Mouse (Mus musculus) regulatory T cell (primary cell): Measurements from ENCODE around the gene Otof.

Source experiments
- in situ Hi-C: fragments of 300-600 bp; cut with MboI, MseI; formaldehyde crosslinking; loops from one replicate; pipeline ENCODE4 v1.15.1; 2025; ENCODE audit warnings: high pct_unique_total_duplicates

Gene Otof

DNA sequence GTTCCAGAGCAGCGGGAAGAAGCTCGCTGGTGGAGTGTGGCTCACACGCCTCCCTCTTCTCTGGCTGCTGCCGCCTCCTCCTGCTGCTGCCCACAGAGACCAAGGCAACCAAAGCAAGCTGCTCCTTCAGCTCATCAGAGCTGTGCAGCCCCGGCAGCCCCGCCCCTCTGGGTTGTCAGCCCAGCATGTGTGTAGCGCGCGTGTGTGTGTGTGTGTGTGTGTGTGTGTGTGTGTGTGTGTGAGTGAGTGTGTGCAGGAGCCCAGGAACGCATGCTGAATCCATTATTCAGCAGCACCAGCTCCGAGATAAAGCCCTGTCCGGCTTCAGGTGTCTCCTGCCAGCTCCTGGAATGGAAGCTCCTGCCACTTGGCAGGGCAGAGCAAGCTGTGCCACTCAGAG, at the start of gene Otof:
Otof (minus strand) TSS at position 112 of the 400 bp plus-strand sequence.
- in situ Hi-C loops: no loop called here

DNA sequence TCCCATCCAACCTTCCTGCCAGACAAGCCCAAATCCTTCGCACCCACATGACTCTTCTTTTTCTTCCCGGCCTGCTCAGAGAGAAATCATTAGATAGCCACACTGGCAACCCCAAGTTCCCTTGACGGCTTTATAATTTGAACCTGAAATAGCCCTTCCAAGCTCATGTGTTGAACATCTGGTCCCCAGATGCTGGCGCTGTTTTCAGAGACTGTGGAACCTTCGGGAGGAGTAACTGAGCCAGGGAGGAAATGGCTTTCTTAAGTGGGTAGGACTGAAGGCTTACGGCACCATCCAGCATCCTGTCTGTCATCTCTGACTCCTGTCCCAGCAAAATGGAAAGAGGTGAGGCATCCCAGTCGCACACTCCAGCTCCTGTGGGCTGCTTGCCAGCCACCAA, 35.6 kb upstream of the Otof start:
- in situ Hi-C loops: no loop called here

DNA sequence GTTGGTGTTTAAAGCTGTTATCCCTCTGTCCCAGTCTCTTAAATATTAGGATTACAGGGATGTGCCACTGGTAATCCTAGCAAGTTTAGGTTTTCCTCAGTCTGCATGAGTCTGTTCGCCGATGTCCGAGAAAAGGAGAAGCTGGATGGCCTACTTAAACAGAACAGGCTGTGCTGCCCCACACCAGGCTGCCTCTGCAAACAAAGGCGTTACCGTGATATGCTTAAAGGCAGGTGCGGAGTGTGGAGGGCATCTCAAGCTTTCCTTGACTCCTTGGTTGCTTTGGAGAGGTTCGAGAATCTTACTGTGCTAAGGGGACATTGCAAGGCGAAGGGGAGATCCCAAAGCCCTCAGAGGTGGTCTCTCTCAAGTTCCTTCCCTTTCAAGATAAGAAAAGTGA, 35.1 kb upstream of the Otof start:
- in situ Hi-C loops: no loop called here

DNA sequence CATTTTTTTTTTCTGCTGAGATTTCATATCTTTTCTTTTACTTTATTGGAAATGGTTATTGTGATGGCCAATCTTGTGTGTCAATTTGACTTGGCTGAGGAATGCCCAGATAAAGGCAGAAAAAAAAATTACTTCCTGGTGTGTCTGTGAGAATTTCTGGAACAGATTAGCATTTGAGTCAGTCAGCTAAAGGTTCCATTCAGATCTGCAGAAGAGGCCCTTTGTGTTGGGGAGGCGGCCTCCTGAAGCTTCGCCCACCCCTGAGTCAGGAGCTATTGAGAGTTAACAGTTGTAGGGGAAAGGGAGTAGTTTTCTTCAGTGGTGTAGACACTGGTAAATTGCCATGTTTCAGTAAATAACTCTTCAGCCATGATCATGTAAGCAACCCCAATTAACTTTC, 33.6 kb upstream of the Otof start:
- in situ Hi-C loops: no loop called here

DNA sequence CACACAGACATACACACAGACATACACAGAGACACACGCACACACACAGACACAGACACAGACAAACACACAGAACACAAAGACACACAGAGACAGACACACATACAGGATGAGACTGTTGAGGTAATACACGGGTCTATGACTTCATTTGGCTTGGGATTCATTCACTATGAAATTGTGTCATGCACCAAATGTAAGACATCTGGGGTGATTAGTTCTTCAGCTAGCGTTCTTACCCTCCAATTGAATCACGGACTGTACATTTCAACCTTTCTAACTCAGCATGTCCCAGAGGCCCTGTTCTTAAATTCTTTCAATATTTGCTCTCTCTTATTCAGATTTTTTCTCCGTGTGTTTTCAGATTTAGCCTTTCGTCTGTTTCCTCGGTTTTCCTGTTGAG, 32.9 kb upstream of the Otof start:
- in situ Hi-C loops: no loop called here

DNA sequence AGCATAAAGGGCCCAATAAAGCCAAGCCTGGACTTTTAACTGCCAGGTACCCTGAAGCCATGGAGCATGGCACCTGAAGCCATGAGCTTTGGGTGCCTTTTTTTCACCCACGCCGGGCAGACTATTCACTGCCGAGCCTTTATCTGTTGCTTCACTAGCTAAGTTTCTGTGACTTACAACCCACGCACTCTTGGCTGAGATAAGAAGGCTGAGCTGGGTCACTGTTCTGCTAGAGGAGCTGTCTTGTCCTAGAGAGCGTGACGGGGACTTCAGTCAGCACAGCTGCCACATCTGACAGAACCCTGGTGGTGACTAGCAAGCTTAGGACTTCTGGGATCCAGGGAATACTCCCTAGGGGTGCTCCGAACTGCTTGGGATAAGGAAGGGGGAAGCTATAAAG, 32.0 kb upstream of the Otof start:
- in situ Hi-C loops: no loop called here

DNA sequence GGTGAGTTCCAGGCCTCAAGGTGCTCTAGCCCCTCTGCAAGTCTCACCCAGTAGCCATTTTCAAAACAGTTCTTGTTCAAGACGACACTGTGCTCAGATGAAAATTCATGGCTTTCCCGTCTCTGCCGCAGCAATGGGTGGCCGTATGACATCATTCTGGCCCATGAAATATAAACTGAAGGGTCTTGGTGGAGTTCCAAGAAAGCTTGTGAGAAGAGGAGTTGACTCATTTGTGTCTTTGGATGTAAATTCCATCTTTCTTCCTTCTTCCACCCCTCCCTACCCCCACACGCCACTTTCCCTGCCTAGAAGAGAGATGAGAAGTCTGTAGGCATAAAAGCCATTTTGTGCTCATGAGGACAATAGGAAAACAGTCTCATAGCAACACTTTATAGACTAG, 29.1 kb upstream of the Otof start:
- in situ Hi-C loops: no loop called here

DNA sequence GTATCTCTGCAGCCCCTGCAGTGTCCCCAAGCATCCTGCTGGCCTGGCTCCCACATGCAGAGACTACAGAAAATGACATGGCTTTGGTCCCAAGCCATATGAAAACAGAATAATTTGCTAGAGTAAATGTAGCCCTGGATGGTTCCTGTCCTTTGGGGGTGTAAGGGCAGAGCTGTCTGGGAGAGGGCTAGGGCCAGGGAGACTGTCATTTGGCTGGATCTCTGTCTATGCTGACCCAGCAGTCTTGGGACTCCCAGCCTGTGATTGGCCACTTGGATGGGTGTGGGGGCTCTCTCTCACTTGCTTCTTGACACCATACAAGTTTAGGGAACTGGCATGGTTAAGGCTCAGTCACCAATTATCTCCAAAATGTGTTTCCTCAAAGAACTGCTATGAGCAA, 28.5 kb upstream of the Otof start:
- in situ Hi-C loops: no loop called here

DNA sequence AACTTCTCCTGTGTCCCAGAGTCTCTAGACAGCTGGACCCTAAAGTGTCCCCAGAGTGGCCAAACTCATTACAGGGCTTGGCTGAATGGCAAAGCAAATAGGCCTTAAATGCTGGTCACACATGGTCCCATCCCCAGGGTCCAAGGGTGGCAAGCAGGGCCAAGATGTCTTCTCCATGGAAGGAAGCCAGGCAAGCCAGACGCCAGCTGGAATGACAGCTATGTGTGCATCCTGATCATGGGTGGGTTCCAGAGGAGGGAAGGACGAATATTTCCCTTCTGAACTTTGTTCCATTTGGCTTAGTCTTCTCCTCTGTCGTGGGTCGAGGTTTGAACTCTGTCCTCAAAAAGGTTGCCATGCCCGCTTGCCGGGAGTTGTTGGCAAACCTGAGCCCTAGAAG, 23.4 kb upstream of the Otof start:
- in situ Hi-C loops: loop anchor here (5.0 kb wide), 1 partner anchor 288 kb away; no protein-coding TSS in a partner anchor

DNA sequence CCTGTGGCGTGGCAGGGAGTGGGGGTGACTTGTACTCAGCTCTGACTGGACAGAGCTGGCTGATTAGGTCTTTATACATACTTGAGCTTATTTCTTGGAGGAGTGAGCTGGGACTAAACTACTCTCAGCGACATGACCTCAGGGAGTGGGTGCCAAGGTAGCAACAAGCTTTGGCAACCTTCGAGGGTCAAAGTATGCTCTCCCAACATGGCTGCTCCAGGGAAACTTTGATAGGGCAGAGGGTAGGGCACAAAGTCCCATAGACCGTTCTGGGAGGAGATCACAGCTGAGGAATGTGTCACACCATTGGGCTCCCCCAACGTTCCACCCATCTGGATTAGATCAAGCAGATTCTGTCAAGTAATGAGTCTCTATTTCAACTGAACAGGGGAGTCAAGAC, 22.9 kb upstream of the Otof start:
- in situ Hi-C loops: no loop called here

DNA sequence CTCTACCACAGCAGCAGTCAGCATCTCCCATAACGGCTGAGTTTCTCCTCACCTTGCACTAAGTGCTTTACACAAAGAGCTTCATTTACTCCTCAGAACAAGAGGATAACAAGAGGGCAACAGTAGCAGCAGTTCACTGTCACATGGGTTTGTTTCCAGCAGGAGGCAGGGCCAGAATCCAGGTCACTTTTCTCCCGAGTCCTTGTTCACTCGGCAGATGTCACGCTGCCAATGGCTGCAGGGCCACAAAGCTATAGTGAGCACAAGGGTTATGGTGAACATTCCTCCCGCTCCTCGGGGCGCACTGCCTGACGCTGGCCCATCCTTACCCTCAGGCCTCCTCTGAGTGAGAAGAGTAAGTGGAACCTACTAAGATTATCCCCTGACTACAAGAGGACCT, 21.8 kb upstream of the Otof start:
- in situ Hi-C loops: no loop called here

DNA sequence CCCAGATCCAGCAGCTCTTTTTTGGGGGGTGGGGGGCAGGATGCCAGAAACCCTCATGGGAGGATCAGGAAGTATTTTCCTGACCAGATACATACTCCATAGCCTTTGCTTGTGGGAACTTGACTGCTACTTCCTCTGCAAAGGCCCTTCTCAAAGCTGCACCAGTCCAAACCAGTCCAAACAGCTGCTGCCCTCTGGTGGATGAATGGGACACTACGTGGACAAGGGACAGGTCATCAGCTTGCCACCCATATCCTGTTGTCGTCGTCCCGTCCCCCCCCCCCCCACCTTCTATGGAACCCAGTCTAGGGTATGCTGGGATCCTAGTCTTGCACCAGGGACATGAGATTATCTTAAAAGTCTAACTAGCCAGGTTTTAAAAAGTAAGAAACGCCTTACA, 20.6 kb upstream of the Otof start:
- in situ Hi-C loops: no loop called here

DNA sequence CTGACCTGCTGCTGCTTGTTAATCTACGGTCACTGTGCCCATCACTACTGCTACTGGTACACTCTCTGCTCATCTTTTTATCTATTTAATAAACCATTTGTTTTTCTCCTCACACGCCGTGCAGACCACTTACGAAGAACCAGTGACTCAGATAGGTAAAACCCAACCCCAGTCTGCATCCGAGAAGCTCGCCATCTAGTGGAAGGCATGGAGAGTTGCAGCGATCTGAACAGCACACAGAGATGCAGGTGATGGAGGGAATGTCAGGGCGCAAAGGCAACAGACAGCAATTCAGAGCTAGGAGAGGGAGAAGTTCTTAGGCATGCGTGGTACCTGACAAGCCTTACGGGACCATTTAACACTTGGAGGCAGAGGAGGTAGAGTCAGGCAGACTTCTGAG, 14.8 kb upstream of the Otof start:
- in situ Hi-C loops: no loop called here

DNA sequence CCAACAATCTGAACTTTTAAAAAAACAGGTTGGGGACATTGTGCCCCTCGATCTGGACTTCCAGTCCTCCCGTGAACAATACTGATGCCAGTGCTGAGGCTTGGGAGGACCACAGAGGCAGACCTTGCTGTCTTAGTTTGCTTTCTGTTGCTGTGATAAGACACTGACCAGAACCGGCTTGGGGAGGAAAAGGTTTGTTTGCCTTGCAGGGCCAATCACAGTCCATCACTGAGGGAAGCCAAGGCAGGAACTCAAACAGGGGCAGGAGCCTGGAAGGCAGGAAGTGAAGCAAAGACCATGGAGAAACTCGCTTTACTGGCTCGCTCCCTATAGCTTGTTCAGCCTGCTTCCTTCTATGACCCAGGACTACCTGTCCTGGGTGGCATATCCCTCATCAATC, 10.4 kb upstream of the Otof start:
- in situ Hi-C loops: no loop called here

DNA sequence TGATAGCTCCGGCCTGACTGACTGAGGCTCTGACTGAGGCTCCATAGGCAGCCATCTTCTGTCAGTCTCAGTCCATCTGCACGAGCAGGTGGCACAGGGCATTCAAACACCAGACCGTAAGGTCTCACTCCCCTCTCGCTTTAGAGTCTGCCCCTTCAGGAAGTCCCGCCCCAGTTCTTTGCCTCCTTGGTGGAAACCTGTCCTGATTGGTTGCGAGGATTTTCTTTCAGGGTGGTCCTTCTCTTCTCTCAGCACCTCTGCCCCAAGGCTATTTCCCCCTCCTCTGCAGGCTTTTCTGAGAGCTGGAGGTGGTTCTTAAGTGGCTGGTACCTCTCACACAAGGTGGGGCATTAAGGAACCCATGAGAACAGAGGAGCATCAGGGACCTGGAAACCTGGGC, 8.7 kb upstream of the Otof start:
- in situ Hi-C loops: no loop called here

DNA sequence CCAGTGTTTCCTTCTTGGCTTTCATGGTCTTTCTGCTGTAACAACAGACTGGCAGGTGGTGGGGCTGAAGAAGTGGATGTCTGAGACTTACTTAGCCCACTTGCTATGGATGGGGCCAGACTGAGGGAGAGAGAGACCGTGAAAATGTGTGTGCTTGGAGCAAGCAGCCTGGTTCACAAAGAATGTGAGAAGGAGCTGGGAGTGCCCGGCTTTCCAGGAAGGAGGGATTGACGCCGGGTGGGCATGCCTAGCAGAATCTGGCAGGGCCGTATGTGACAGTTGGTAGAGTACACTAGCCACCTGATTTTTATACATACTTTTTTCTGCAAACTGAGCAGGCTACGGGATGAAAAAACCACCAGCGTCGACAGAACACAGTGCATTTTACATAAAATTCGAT, 4.6 kb upstream of the Otof start:
- in situ Hi-C loops: no loop called here

DNA sequence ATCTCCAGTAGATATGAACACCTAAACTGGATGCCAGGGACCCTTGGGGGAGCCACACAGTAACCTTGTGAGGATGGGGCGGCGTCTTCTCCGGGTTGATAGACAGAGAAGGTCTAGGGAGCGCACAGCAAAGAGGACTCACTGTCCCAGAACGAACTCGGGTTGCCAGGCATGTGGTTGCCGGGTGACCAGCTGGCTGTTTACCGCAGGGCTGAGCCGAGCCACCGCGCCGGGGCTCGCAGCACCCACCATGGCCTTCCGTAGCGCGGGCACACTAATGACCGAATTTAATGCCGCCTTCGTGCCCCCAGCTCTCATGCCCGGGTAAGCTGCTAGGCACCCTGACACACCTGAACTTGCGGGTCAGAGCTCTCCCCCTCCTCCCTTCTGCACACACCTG, 4.1 kb upstream of the Otof start, which contains the start of gene 1700001C02Rik:
1700001C02Rik (plus strand) TSS at position 187 of the 400 bp plus-strand sequence.
- in situ Hi-C loops: no loop called here

DNA sequence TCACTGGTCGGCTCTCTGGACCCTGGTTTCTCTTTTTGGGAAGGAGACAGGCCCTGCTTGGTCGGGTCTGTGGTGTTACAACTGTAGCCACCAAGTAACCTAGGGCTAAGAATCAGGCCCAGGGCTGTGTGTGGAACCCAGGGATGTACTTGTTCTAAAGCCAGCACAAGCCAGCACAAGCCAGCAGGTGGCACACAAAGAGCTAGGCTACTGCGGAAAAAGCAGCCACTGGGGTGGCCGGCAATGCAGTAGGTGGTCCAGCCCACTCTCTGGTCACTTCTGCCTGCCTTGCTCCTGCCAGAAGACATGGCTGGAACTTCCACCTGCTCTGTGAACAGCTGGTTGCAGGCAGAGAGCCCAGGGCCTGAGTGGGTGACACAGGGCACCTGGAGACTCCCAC, 1.6 kb downstream of the Otof start:
- in situ Hi-C loops: no loop called here

DNA sequence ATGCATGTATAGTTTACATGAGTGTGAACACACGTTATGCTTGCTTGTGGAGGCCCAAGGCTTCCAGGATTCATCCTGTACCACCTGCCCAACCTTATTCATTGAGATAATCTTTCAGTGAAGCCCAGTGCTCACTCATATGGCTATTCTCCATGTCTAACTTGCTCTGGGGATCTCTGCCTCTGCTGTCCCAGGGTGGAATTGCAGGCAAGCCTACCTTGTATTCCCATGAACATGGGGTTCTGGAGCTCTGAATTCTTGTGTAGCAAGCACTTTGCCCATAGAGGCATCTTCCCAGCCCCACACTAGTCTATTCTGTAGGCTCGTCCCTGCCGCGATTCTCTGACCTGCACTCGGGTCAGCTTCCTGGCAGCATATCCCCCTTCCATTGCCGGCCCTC, 5.7 kb downstream of the Otof start:
- in situ Hi-C loops: no loop called here

DNA sequence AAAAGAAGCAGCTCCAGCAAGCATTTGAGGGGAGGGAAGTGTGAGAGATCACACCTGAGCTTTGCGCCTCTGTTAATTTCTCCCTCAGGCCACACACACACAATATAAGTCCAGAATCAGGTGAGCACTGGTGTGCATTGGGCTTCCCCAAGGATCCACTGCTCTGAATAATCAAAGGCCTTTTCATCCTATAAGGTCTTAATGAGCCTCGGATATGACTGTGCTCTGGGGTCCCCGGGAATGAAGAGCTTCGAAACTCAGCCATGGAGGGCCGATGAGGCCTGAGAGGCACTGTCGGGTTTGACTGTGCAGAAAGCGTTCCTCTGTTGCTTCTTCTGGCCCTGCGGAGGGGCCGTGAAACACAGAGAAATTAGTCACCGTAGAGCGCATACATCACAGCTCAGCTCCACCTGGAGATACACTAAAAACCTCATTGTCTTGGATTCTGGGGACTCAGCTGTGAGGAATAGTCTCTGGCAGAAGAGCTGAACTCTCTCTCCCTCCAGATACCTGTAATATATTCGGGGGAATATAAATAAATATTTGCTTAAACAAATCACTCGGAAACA, 17.3 kb downstream of the Otof start:
- in situ Hi-C loops: no loop called here

DNA sequence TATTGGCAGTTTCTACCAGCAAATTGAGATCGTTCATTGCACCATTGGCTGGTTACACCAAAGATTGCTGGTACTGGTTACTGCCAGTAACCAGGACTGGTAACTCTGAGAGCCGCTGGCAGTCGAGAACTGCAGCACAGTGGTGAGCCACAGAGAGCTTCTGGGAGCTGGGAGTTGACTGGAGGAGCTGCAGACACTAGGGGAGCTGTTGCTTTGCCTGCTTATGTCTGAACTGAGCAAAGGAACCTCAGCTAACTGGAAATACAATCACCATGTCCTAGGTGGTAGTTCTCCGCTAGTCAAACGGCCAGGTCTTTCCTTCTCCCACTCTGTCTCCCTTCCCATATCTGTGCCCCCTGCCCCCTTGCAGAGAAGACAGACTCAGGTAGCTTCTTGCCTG, 19.5 kb downstream of the Otof start:
- in situ Hi-C loops: no loop called here

DNA sequence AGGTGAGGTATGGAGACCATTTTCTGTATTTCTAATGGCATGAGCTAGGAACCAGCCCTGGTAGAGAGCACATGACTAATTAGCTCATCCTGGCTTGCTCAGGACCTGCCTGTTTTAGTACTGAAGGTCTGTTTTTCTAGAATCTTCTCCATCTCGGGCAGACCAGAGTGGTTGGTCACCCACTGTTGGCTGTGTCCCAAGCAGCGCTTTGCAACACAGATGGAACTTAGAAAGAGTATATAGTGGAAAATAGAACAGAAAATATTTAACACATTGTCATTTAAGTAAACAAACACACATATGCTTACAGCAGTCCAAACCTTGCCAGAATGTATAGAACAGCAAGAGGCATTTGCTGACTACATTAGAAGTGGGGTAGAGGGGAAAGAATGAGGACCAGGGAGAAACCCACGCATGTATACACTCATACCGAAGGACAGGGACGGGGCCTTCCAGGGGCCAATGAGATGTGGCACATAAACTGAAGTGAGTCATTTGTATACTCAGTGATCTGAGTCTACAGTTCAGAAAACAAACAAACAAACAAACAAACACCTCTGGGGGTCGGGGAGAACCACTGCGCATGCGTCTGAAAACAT, 21.3 kb downstream of the Otof start:
- in situ Hi-C loops: no loop called here

DNA sequence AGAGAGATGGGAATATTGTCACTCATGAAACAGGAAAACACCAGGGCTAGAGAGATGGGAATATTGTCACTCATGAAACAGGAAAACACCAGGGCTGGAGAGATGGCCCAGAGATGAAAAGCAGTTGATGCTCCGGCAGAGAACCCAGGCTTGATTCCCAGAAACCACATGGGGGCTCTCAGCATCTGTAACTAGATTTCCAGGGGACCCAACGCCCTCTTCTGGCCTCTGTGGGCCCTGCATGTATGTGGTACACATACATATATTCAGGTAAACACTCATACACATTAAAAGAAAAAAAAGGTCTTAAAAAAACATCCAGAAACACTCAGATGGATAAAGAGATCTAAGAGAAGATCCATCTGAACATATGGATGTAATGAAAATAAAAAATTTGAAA, 22.8 kb downstream of the Otof start:
- in situ Hi-C loops: loop anchor here (10.0 kb wide), 2 partner anchors 154 to 1646 kb away; partner anchors contain the start of gene Drc1

DNA sequence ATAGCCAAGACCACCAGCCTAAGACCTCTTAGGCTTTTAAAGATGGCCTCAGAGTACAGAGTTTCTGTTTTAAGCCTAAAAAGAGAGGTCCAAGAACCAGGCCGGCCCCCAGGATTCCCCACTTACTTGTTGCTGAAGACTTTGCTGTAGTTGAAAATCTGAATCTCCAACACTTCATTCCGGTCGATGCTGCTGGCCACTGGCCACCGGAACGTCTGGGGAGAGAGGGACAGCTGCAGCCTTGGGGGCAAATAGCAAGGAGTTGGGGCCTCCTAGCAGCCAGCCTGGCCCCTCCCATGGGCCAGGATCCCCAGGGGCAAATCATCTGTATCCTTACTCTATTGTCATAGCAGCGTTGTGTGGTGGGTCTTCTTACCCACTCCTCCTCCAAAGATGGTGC, 34.3 kb downstream of the Otof start:
- in situ Hi-C loops: no loop called here
